Mouse (Mus musculus) erythroblast, embryonic 14.5 days (primary cell): ENCODE results near the gene Rbm20.
"Not testable (repeated sequence)": the region's sequence is repeated elsewhere in the genome, so short reads cannot be mapped to it uniquely, and the experiment has no call there.

Experiments
- GATA1 ChIP-seq: IDR thresholded peaks from 2 replicates; pipeline ENCODE4 v1.6.1; 2012; ENCODE audit warnings: low read length, inconsistent platforms, mixed read lengths
- TAL1 ChIP-seq: IDR thresholded peaks from 3 replicates; pipeline ENCODE4 v1.6.1; 2012; ENCODE audit warnings: low read length, inconsistent platforms, mixed read lengths

GRCm38 (mm10) chr19:53906703-53907070, 229.6 kb downstream of the Rbm20 start:
- TF ChIP-seq TAL1, GATA1: not testable (repeated sequence)
